Mouse (Mus musculus) limb, embryonic 15.5 days (tissue): Measurements from ENCODE around the gene Scel. TPM values are rescaled to one million over a fixed set of nuclear protein-coding genes. Genes with fewer than 3 reads are reported as not detected.

ENCODE experiments used
- ATAC-seq: fragments of 200-750 bp; cut with Nextera tagmentation; 2 replicates; pipeline ENCODE4 v1.8.0; 2017; ENCODE audit warnings: low read depth, moderate TSS enrichment; ENCODE audit not compliant: insufficient number of reproducible peaks, low FRiP score, low TSS enrichment
- H3K27ac ChIP-seq: fragments of 300-500 bp; sonication (generic); 2 replicates; pipeline ENCODE4 v1.5.1; 2015; ENCODE audit warnings: moderate library complexity, mild to moderate bottlenecking, inconsistent platforms
- H3K27me3 ChIP-seq: fragments of 300-500 bp; sonication (generic); 2 replicates; pipeline ENCODE4 v1.6.1; 2015; ENCODE audit warnings: inconsistent platforms
- H3K36me3 ChIP-seq: fragments of 300-500 bp; sonication (generic); 2 replicates; pipeline ENCODE4 v1.6.1; 2015; ENCODE audit warnings: inconsistent platforms
- H3K4me1 ChIP-seq: fragments of 300-500 bp; sonication (generic); 2 replicates; pipeline ENCODE4 v1.6.1; 2015; ENCODE audit warnings: inconsistent platforms
- H3K4me2 ChIP-seq: fragments of 300-500 bp; sonication (generic); 2 replicates; pipeline ENCODE4 v1.6.1; 2015; ENCODE audit warnings: mild to moderate bottlenecking, inconsistent platforms
- H3K4me3 ChIP-seq: fragments of 300-500 bp; sonication (generic); 2 replicates; pipeline ENCODE4 v1.5.1; 2015; ENCODE audit warnings: mild to moderate bottlenecking, inconsistent platforms
- H3K9ac ChIP-seq: fragments of 300-500 bp; sonication (generic); 2 replicates; pipeline ENCODE4 v1.6.1; 2015; ENCODE audit warnings: inconsistent platforms
- H3K9me3 ChIP-seq: fragments of 300-500 bp; sonication (generic); 2 replicates; pipeline ENCODE4 v1.6.1; 2016; ENCODE audit warnings: inconsistent platforms
- WGBS: fragments of 180-500 bp; shearing (Covaris S2); methylation state at CpG from one replicate; pipeline ENCODE4 v1.1.7; 2015; 5-methylcytosine and 5-hydroxymethylcytosine counted together
- polyA plus RNA-seq: library from polyadenylated mRNA; unstranded; fragments of >200 nt; fragmentation: Nextera tagmentation; extraction: Ambion mirVana; gene quantifications from 2 replicates; pipeline ENCODE4 v1.2.1, GENCODE M21; 2015

The Scel gene
- polyA plus RNA-seq, 1 experiment from 2014 or later, result 33.2 TPM

DNA sequence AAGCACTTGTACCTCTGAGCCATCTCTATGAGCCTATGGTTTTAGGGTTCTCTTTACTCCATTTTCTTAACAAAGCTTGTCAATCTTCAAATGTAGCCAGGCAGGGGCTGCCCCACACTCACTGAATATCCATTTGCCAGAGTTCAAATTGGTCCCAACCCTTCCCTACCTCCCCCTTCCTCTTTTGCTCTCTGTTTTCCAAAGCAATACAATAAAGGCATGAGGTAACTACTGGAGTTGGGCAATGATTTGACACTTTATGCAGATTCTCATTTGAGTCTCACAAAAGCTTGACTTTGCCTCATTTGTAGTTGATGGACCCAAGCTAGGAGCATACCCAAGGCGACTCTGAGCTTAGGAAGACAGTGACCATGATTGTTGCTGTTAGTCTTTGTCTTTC lies 13.1 kb downstream of the Scel start:
- no peaks in the 10 kb centered on the region for H3K4me1 ChIP-seq
- no peaks in the 10 kb centered on the region for H3K27me3 ChIP-seq
- no peak overlapping the region for H3K27ac ChIP-seq
- H3K4me3 ChIP-seq, result no peak overlapping the region
- H3K36me3 ChIP-seq, result no peaks in the 10 kb centered on the region
- no peaks in the 10 kb centered on the region for H3K9me3 ChIP-seq
- no peak overlapping the region for H3K9ac ChIP-seq
- ATAC-seq, result no peak
- WGBS, result 93% methylated on average over 1 of the region's 1 CpGs
- no peak overlapping the region for H3K4me2 ChIP-seq

DNA sequence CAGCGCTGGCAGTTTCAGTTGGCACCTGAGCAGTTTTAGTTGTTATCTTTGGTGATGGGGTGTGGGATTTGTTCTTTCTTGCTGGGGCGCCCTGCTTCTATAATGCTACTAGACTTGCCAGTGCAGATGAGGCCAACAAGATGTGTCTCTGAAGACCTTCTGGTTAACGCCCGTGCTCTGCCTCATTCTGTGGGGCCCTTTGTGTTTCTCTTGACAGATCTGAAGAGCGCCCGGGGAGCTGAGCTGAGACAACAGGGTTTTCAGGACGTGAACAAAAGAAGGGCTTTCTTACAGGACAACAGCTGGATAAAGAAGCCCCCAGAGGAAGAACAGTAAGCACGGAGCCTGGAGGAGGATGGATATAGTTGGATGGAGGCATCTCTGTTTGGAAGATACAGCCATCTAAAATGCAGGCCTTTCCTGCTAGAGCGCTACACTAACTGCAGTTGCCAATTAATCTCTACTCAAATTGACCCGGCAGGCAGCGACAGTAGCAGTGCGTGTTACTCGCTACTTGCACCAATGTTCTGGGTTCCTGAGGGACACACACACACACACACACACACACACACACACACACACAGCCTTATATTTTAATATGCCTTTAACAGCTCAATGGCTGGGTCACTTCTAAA lies 16.7 kb downstream of the Scel start:
- Histone ChIP-seq H3K9ac (no peak overlapping the region), H3K4me1 (no peaks in the 10 kb centered on the region), H3K9me3 (no peaks in the 10 kb centered on the region), H3K4me2 (no peak overlapping the region), H3K27ac (no peak overlapping the region; the same call in 1 of the 2 replicates), H3K36me3 (no peaks in the 10 kb centered on the region), H3K27me3 (no peaks in the 10 kb centered on the region), H3K4me3 (no peak overlapping the region)
- no peak for ATAC-seq
- WGBS, result 77% methylated on average over 13 of the region's 13 CpGs

- no peak for ATAC-seq
- no peak overlapping the region for H3K4me3 ChIP-seq
- H3K27me3 ChIP-seq, result no peaks in the 10 kb centered on the region
- no peaks in the 10 kb centered on the region for H3K36me3 ChIP-seq
- no peaks in the 10 kb centered on the region for H3K4me1 ChIP-seq
- no peaks in the 10 kb centered on the region for H3K9me3 ChIP-seq
- no peak overlapping the region for H3K4me2 ChIP-seq
- no peak overlapping the region for H3K9ac ChIP-seq
- H3K27ac ChIP-seq, result peak overlapping the region; percentile 17; the same call in 1 of the 2 replicates
- WGBS, result 84% methylated on average over 11 of the region's 11 CpGs
Observed at GRCm38 (mm10) chr14:103531722-103532341, 18.7 kb downstream of the Scel start.

DNA sequence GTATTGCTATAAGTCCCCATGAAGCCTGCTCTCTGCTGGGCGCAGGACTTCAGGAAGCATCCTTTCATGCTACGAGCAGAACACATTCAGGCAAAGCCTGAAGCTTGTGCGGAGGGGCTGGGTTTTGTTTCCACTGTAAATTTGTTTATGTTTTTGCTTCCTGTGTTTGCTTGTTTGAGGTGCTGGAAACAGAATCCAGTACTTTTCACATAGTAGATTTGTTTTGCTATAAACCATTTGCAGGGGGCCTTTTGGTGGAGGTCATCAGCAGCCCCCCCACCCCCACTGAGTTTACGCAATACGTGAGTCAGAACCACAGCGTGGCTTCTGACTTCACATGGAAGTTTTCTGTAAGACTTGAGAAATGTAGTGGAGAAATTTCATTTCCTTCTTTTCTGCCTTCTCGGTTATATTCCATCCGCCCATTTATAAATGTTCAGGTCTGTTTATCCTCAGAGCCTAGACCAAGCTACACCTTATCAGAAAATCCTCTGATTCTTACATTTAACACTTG lies 22.4 kb downstream of the Scel start:
- Histone ChIP-seq H3K36me3 (no peaks in the 10 kb centered on the region), H3K27ac (no peak overlapping the region), H3K4me3 (no peak overlapping the region), H3K9me3 (no peaks in the 10 kb centered on the region), H3K9ac (no peak overlapping the region), H3K27me3 (no peaks in the 10 kb centered on the region), H3K4me1 (no peaks in the 10 kb centered on the region), H3K4me2 (no peak overlapping the region)
- 77% methylated on average over 8 of the region's 8 CpGs for WGBS
- no peak for ATAC-seq

DNA sequence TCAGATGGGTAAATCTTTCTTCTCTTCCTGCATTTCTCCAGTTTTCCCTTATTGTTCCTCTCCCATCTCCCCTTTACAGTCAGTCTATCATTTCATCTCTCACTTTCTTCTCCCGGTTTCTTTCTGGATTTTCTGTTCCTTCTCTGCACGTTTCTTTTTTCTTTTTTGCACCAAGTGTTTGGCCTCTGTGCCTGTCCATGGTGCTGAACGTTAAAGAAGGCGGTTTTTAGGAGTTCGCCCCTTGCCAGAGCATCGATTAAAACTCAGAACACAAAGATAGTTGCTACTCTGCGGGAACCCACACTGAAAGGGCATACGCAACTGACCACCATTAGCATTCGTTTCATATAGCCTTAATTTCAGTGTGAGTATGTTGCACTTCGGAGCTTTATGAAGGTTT lies 23.2 kb downstream of the Scel start:
- Histone ChIP-seq H3K27me3 (no peaks in the 10 kb centered on the region), H3K4me2 (no peak overlapping the region), H3K9ac (no peak overlapping the region), H3K27ac (no peak overlapping the region), H3K4me1 (no peaks in the 10 kb centered on the region), H3K4me3 (no peak overlapping the region), H3K9me3 (no peaks in the 10 kb centered on the region), H3K36me3 (no peaks in the 10 kb centered on the region)
- 35% methylated on average over 10 of the region's 10 CpGs for WGBS
- no peak for ATAC-seq

GRCm38 (mm10) chr14:103537355-103538056 lies 24.4 kb downstream of the Scel start:
- no peak overlapping the region for H3K4me2 ChIP-seq
- H3K4me3 ChIP-seq, result no peak overlapping the region
- H3K9me3 ChIP-seq, result no peaks in the 10 kb centered on the region
- no peak overlapping the region for H3K9ac ChIP-seq
- no peaks in the 10 kb centered on the region for H3K36me3 ChIP-seq
- no peak overlapping the region for H3K27ac ChIP-seq
- 13% methylated on average over 13 of the region's 13 CpGs for WGBS
- no peaks in the 10 kb centered on the region for H3K4me1 ChIP-seq
- ATAC-seq, result no peak
- no peaks in the 10 kb centered on the region for H3K27me3 ChIP-seq

DNA sequence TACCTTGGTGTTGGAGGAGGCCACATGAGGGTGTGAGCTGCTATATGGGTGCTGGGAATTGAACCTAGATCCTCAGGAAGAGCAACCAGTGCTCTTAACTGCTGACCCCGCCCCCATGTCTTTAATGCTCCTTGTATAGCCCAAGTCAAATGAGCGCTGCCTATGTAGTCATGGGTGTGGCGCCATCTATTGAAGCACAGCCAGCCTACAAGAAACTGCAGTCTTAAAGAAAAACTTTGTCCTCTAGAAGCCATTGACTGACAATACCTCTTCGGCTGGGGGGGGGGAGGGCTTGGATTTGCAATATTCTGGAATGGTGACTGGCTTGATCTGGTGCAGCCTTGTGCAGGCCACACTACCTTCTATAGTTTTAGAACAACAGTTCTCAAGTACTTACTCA lies 26.7 kb downstream of the Scel start:
- H3K4me2 ChIP-seq, result no peak overlapping the region
- ATAC-seq, result no peak
- no peak overlapping the region for H3K9ac ChIP-seq
- H3K27me3 ChIP-seq, result no peaks in the 10 kb centered on the region
- no peaks in the 10 kb centered on the region for H3K36me3 ChIP-seq
- no peak overlapping the region for H3K27ac ChIP-seq
- H3K9me3 ChIP-seq, result no peaks in the 10 kb centered on the region
- no peaks in the 10 kb centered on the region for H3K4me1 ChIP-seq
- WGBS, result 64% methylated on average over 4 of the region's 4 CpGs
- no peak overlapping the region for H3K4me3 ChIP-seq

GRCm38 (mm10) chr14:103541679-103542078 lies 28.5 kb downstream of the Scel start:
- no peak for ATAC-seq
- Histone ChIP-seq H3K4me3 (no peak overlapping the region), H3K4me2 (no peak overlapping the region), H3K36me3 (no peaks in the 10 kb centered on the region), H3K4me1 (no peaks in the 10 kb centered on the region), H3K9me3 (no peaks in the 10 kb centered on the region), H3K27me3 (no peaks in the 10 kb centered on the region), H3K27ac (no peak overlapping the region), H3K9ac (no peak overlapping the region)
- 73% methylated on average over 5 of the region's 5 CpGs for WGBS

DNA sequence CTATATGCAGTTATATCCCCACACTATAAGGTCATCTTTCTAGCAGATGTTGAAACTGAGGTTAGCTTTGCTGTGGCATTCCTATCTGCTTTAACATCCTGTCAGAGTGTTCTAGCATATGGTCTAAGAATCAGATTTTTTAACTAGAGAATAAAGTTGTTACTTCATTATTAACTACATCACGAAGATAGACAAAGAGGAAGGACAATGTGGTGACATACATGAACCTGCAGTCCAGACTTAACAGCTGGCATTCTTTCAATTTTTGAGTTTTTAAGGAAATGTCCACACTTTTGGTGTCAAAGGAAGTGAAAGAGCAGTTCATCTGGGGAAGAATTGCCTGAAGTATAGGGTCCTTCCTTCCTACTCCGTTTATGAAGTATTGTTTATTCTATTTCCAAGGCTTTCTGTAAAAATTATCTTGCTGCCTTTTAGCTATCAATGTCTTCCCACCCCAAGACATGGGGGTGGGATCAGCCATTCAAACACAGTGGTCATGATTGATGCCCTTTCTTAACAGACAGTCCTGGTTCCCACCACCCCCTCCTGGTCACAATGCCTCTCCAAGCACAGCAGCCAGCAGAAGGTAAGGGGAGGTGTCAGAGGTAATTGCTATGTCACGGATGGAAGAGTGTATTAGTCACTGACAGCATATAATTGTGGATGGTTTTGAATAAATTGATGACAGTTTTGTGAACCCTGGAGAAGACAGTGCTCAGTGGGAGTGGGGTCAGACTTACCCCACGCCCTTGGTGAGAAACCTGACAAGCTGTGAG lies 30.4 kb downstream of the Scel start:
- Histone ChIP-seq H3K36me3 (no peaks in the 10 kb centered on the region), H3K27ac (no peak overlapping the region), H3K27me3 (no peaks in the 10 kb centered on the region), H3K4me3 (no peak overlapping the region), H3K4me2 (no peak overlapping the region), H3K9ac (no peak overlapping the region), H3K4me1 (no peaks in the 10 kb centered on the region), H3K9me3 (no peaks in the 10 kb centered on the region)
- WGBS, result 62% methylated on average over 4 of the region's 4 CpGs
- ATAC-seq, result no peak

GRCm38 (mm10) chr14:103545734-103546133 lies 32.6 kb downstream of the Scel start:
- H3K36me3 ChIP-seq, result no peaks in the 10 kb centered on the region
- no peaks in the 10 kb centered on the region for H3K27me3 ChIP-seq
- no peaks in the 10 kb centered on the region for H3K9me3 ChIP-seq
- ATAC-seq, result no peak
- no peak overlapping the region for H3K27ac ChIP-seq
- WGBS, result 61% methylated on average over 8 of the region's 8 CpGs
- no peak overlapping the region for H3K4me3 ChIP-seq
- H3K4me2 ChIP-seq, result no peak overlapping the region
- no peak overlapping the region for H3K9ac ChIP-seq
- no peaks in the 10 kb centered on the region for H3K4me1 ChIP-seq

DNA sequence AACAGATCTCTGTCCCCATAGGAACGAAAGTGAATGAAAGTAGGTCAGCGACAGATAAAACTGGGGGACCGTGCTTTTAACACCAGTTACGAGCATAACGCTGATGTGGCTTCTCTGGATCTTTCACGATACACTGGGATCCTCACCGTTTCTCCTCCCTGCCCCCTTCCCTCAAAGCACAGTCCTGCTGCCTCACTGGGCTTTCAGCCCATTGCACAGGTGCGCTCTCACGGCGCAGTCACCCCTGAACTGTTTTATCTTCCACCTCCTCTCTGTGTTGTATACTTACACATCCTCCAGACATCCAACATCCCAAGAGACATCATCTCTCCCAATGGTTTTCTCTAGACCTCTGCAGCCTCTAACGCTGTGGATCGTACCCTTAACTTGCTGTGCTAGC lies 33.1 kb downstream of the Scel start:
- no peak overlapping the region for H3K9ac ChIP-seq
- H3K4me1 ChIP-seq, result no peaks in the 10 kb centered on the region
- H3K4me2 ChIP-seq, result no peak overlapping the region
- H3K4me3 ChIP-seq, result no peak overlapping the region
- ATAC-seq, result no peak
- no peaks in the 10 kb centered on the region for H3K9me3 ChIP-seq
- no peaks in the 10 kb centered on the region for H3K36me3 ChIP-seq
- whole genome bisulfite sequencing, result 82% methylated on average over 12 of the region's 12 CpGs
- H3K27ac ChIP-seq, result no peak overlapping the region
- H3K27me3 ChIP-seq, result no peaks in the 10 kb centered on the region

GRCm38 (mm10) chr14:103548220-103548619 lies 35.1 kb downstream of the Scel start:
- Histone ChIP-seq H3K27me3 (no peaks in the 10 kb centered on the region), H3K36me3 (no peaks in the 10 kb centered on the region), H3K27ac (no peak overlapping the region), H3K9ac (no peak overlapping the region), H3K4me1 (no peaks in the 10 kb centered on the region), H3K4me3 (no peak overlapping the region), H3K4me2 (no peak overlapping the region), H3K9me3 (no peaks in the 10 kb centered on the region)
- ATAC-seq, result no peak
- 73% methylated on average over 6 of the region's 6 CpGs for WGBS
